Mouse (Mus musculus): ENCODE data around the gene Gphn.

DNA sequence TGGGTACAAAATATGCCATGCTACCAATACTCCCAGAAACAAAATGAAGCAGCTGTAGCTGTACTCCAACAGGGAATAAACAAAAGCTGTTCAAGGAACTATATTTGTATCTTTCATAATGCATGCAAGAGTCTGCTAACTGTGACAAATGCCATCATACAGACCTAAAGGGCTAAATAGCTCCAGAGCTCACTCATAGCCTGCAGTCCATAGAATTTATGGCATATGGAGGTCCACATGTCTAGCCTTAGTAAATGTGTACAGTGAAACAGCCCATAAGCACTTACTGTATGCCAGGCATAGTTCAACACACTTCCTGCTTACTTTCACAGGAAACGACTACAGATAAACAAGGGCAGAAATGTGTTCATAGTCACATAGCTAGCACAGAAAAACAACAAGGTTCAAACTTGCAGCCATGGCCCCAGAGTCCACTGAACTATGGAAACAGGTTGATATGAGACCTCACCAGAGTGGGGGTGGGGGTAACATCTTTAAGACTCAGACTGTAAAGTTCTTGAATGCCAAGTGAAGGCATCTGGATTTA lies 459.6 kb downstream of the Gphn start:
- TF ChIP-seq ZNF384 (IDR thresholded peaks at IDR 0.05; ENCODE audit: low read depth, low read length): no peak
- TF ChIP-seq ZC3H11A (IDR thresholded peaks at IDR 0.05; ENCODE audit: borderline replicate concordance, low read depth, low read length): no peak
- TF ChIP-seq HCFC1 (IDR thresholded peaks at IDR 0.05; ENCODE audit: borderline replicate concordance, insufficient read depth, low read length): no peak
- TF ChIP-seq CHD2 (IDR thresholded peaks at IDR 0.05; ENCODE audit: low read depth, low read length): no peak

All from ES-E14 (cell line).